Comparison of ENCODE assay signal across 28 mouse cellular contexts in genomic region chr19:42051351-42051750, GRCm38 (mm10). TPM values are rescaled to one million over a fixed set of nuclear protein-coding genes. Genes with fewer than 3 reads are reported as not detected.
"Had no signal": no experiment of that assay in that cellular context is flagged by ENCODE, and none has a peak within 500 bp of the region (broad histone marks: within the 10 kb centered on the region; RNA-seq: fewer than 3 reads in every experiment).

No protein-coding gene starts in this region.

- H3K9me3 ChIP-seq: liver, embryonic 13.5 days; liver, embryonic 15.5 days; midbrain, embryonic 10.5 days; neural tube, embryonic 13.5 days; neural tube, embryonic 15.5 days had no signal

- H3K27ac ChIP-seq: liver, embryonic 13.5 days; midbrain, embryonic 10.5 days; neural tube, embryonic 13.5 days; neural tube, embryonic 15.5 days had no signal

- H3K4me2 ChIP-seq: liver, embryonic 13.5 days; liver, embryonic 15.5 days; lung, embryonic 14.5 days; neural tube, embryonic 13.5 days; neural tube, embryonic 15.5 days had no signal

- H3K27me3 ChIP-seq: liver, embryonic 13.5 days; liver, embryonic 15.5 days; neural tube, embryonic 13.5 days; neural tube, embryonic 15.5 days had no signal

- H3K4me3 ChIP-seq: liver, embryonic 13.5 days; liver, embryonic 15.5 days; midbrain, embryonic 10.5 days; myocyte; neural tube, embryonic 13.5 days; neural tube, embryonic 15.5 days had no signal

- H3K36me3 ChIP-seq: liver, embryonic 13.5 days; liver, embryonic 15.5 days; midbrain, embryonic 10.5 days; neural tube, embryonic 13.5 days; neural tube, embryonic 15.5 days had no signal

- H3K9ac ChIP-seq: liver, embryonic 13.5 days; liver, embryonic 15.5 days; lung, embryonic 14.5 days; neural tube, embryonic 13.5 days; neural tube, embryonic 15.5 days had no signal

- H3K4me1 ChIP-seq: liver, embryonic 15.5 days; neural tube, embryonic 13.5 days; neural tube, embryonic 15.5 days had no signal

- ATAC-seq: midbrain, embryonic 16.5 days had no signal

- DNase-seq: liver, embryonic 13.5 days; lung, adult 18-20 months; lung, embryonic 14.5 days; lung, postnatal 10 days; lung, postnatal 4 days; midbrain, embryonic 14.5 days; retina, postnatal 1 day; right cerebral cortex, adult 18-20 months; right cerebral cortex, postnatal 25 days; right cerebral cortex, postnatal 4 days; spleen, adult 18-20 months; thymus, adult 18-20 months; thymus, postnatal 14 days; thymus, postnatal 36 days had no signal

RNA-seq across cellular contexts. Expression of gene 4933411K16Rik, which starts 0.7 kb away (rescaled TPM):
- total RNA-seq: megakaryocyte, adult 5-6 weeks; megakaryocyte-erythroid progenitor cell, adult 5-6 weeks had no signal
- polyA plus RNA-seq: liver, embryonic 13.5 days; lung, embryonic 14.5 days; lung, embryonic 16.5 days; midbrain, embryonic 14.5 days; midbrain, embryonic 16.5 days; neural tube, embryonic 11.5 days; neural tube, embryonic 13.5 days; neural tube, embryonic 15.5 days; small intestine, adult 2 months; stomach, embryonic 14.5 days; stomach, embryonic 16.5 days; thymus, postnatal 0 days had no signal

RNA-seq across cellular contexts. Expression of gene Hoga1, which starts 5.9 kb away (rescaled TPM):
- total RNA-seq: megakaryocyte-erythroid progenitor cell, adult 5-6 weeks had no signal

RNA-seq across cellular contexts. Expression of gene Ankrd2, which starts 15.6 kb away (rescaled TPM):
- total RNA-seq: megakaryocyte, adult 5-6 weeks; megakaryocyte-erythroid progenitor cell, adult 5-6 weeks had no signal
- polyA plus RNA-seq: small intestine, adult 2 months had no signal
